Mouse (Mus musculus): ENCODE data around the gene Shank2. TPM values are rescaled to one million over a fixed set of nuclear protein-coding genes. Genes with fewer than 3 reads are reported as not detected.

Gene Shank2
- polyA plus RNA-seq, 1 experiment from 2014 or later: 0.39 TPM

GRCm38 (mm10) chr7:144461246-144461902, 459.6 kb downstream of the Shank2 start:
- Histone ChIP-seq H3K9ac (no peak overlapping the region), H3K4me2 (replicated peaks) (no peak overlapping the region), H3K4me1 (no peaks in the 10 kb centered on the region), H3K27ac (no peak overlapping the region), H3K9me3 (no peaks in the 10 kb centered on the region), H3K4me3 (no peak overlapping the region), H3K36me3 (peaks cover 95% of the 10 kb centered on the region), H3K27me3 (no peaks in the 10 kb centered on the region)
- no peak for ATAC-seq (ENCODE audit: low FRiP score, low read depth)
- 92% methylated on average over 6 of the region's 6 CpGs for WGBS

DNA sequence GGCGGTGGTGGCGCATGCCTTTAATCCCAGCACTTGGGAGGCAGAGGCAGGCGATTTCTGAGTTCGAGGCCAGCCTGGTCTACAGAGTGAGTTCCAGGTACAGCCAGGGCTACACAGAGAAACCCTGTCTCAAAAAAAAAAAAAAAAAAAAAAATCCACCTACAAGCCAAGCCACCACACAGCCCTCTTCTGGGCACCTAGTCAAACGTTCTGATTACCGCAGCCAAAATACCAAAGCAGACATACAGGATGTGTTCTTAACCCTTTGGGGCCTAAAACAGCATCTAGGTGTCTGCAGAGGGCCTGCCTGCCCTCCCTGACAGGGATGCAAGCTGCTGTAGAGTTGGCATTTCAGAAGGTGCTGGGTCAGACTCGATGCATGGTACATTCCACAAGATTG, 460.8 kb downstream of the Shank2 start:
- ATAC-seq (ENCODE audit: low FRiP score, low read depth): no peak
- H3K9me3 ChIP-seq: no peaks in the 10 kb centered on the region
- no peak overlapping the region for H3K27ac ChIP-seq
- H3K4me2 ChIP-seq (replicated peaks): no peak overlapping the region
- no peaks in the 10 kb centered on the region for H3K27me3 ChIP-seq
- no peaks in the 10 kb centered on the region for H3K4me1 ChIP-seq
- no peak overlapping the region for H3K4me3 ChIP-seq
- WGBS: 88% methylated on average over 7 of the region's 7 CpGs
- peaks cover 83% of the 10 kb centered on the region for H3K36me3 ChIP-seq
- H3K9ac ChIP-seq: no peak overlapping the region

DNA sequence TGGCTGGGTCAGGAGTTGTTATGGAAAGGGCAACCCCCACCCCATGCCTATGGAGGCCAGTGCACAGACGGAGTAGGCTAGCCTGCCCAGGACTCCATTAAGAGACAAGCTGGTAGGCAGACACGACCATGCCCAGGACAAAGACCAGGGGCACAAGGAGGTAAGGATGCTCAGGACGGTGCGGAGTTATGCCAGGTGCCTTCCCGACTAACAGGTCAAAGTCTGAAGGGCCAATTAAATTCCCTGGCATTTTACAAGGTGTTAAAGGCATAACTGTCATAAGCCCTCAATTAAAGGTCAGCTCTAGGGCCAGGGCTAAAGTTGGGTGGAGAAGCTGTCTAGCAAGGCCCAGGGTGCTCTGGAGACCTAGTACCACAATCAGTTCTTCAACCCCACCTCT, 467.0 kb downstream of the Shank2 start:
- Histone ChIP-seq H3K4me2 (replicated peaks) (peak overlapping the region; percentile 80), H3K27ac (no peak overlapping the region), H3K9ac (peak overlapping the region; percentile 95), H3K4me1 (peaks cover 15% of the 10 kb centered on the region), H3K27me3 (no peaks in the 10 kb centered on the region), H3K9me3 (no peaks in the 10 kb centered on the region), H3K4me3 (peak overlapping the region; percentile 95), H3K36me3 (peaks cover 21% of the 10 kb centered on the region)
- 74% methylated on average over 5 of the region's 5 CpGs for WGBS
- no peak for ATAC-seq (ENCODE audit: low FRiP score, low read depth)

DNA sequence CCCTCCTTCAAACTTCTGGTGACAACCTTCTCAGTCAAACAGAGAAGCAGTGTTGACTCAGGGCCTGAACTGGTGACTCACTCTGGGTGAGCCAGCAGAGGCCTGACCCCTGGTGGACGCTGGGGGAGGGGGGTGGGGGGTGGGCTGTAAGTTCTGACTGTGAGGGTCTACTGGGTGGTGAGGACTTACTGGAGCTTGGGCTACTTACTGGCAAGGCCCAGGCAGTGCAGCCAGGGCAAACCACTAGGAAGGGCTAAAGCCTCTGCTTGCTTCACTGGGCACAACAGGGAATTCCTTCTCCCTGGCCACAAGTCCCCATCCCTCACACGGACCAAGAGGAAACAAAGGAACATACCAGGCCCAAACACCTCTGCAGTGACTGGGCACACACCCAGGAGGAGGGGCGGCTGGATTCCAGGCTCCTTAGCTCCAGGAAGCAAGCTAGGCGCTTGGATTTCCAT, 467.5 kb downstream of the Shank2 start:
- Histone ChIP-seq H3K27ac (peak overlapping the region; percentile 48; the same call in 1 of the 2 replicates), H3K9ac (peak overlapping the region; percentile 95), H3K4me2 (replicated peaks) (peak overlapping the region; percentile 80), H3K4me1 (peaks cover 15% of the 10 kb centered on the region), H3K4me3 (peak overlapping the region; percentile 95), H3K36me3 (peaks cover 17% of the 10 kb centered on the region), H3K9me3 (no peaks in the 10 kb centered on the region), H3K27me3 (no peaks in the 10 kb centered on the region)
- WGBS: 20% methylated on average over 4 of the region's 4 CpGs
- ATAC-seq (ENCODE audit: low FRiP score, low read depth): no peak

- H3K27ac ChIP-seq: peak overlapping the region; percentile 77; the same call in 1 of the 2 replicates
- H3K9me3 ChIP-seq: no peaks in the 10 kb centered on the region
- WGBS: under 1% methylated on average over 31 of the region's 31 CpGs
- H3K4me3 ChIP-seq: peak overlapping the region; percentile 95
- H3K36me3 ChIP-seq: peaks cover 9% of the 10 kb centered on the region
- peak; percentile 13; the same call in 1 of the 2 replicates for ATAC-seq (ENCODE audit: low FRiP score, low read depth)
- H3K4me2 ChIP-seq (replicated peaks): peak overlapping the region; percentile 80
- peaks cover 15% of the 10 kb centered on the region for H3K4me1 ChIP-seq
- no peaks in the 10 kb centered on the region for H3K27me3 ChIP-seq
- peak overlapping the region; percentile 95 for H3K9ac ChIP-seq
These were observed 468.3 kb downstream of the Shank2 start for GRCm38 (mm10) chr7:144469908-144470544.

DNA sequence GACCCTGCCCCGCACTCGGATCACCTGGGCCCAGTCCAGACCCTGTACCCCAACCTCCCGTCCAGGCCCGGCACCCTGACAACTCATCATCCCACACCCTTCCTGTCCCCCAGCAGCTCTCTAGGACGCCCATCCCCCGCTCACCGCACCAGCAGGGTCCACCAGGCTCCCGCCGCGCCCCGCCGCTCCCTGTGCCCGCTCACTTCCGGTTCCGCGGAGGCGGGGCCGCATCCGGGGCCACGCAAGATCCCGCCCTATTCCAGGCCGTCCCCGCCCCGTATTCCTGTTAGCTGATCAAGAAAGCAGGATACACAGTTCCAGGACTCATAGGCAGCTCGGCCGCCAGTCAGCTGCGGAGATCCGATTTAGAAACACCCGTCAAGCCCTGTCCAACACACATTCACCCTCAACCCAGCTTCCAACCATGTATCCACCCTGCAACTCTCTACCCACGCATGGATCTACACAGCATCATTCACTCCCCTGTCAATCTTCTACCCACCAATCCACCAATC, 468.9 kb downstream of the Shank2 start, which contains the start of gene Cttn:
Cttn (minus strand) TSS at position 465 of the 515 bp plus-strand sequence.
- under 1% methylated on average over 30 of the region's 30 CpGs for WGBS
- ATAC-seq (ENCODE audit: low FRiP score, low read depth): peak; percentile 93
- peak within 1 kb of the TSS; percentile 95 for H3K9ac ChIP-seq

DNA sequence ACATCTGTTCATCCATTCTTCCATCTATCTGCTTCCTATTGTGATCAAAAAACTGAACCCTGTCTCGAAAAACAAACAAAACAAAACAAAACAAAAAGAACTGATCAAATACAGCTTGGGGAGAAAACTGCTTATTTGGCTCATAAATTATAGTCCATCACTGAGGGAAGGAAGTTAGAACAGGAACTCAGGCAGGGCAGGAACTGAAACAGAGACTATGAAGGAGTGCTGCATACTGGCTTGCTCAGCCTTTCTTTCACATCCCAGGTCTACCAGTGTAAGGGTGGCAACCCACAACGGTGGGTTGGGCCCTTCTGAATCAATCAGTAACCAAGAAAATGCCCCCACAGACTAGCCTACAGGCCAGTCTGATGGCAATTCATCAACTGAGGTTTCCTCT, 469.4 kb downstream of the Shank2 start:
- Histone ChIP-seq H3K27ac (no peak overlapping the region), H3K4me1 (peaks cover 15% of the 10 kb centered on the region), H3K4me3 (peak overlapping the region; percentile 95), H3K27me3 (no peaks in the 10 kb centered on the region), H3K9ac (peak overlapping the region; percentile 95), H3K4me2 (replicated peaks) (peak overlapping the region; percentile 80), H3K9me3 (no peaks in the 10 kb centered on the region), H3K36me3 (peaks cover 11% of the 10 kb centered on the region)
- WGBS: 77% methylated on average over 2 of the region's 2 CpGs
- no peak for ATAC-seq (ENCODE audit: low FRiP score, low read depth)

More for the DNA sequence above, 468.9 kb downstream of the Shank2 start, which contains the start of gene Cttn:
- H3K4me1 ChIP-seq: peaks cover 15% of the 10 kb centered on the region
- H3K27ac ChIP-seq: peak within 1 kb of the TSS; percentile 77; the same call in 1 of the 2 replicates
- H3K36me3 ChIP-seq: peaks cover 9% of the 10 kb centered on the region
- peak within 1 kb of the TSS; percentile 95 for H3K4me3 ChIP-seq
- H3K27me3 ChIP-seq: no peaks in the 10 kb centered on the region
- no peaks in the 10 kb centered on the region for H3K9me3 ChIP-seq
- peak within 1 kb of the TSS; percentile 80 for H3K4me2 ChIP-seq (replicated peaks)

DNA sequence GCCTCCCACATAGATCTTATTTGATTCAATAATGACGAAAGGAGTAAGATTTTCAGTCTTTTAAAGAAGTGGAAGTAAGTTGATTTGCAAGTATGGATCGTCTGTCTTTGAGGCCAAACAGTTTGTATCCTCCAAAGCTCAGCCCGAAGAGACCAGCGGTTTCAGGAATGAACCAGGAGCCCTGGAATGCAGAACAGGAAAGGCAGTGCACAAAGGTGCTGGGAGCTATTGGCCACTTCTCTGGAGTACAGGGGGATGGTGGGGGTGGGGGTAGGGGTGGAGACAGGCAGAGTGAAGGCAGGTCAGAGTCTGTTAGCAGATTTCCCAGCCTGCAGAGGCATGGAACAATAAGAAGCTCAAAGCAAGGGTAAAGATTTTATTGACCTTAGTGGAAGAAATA, 471.8 kb downstream of the Shank2 start:
- Histone ChIP-seq H3K4me3 (no peak overlapping the region), H3K4me2 (replicated peaks) (no peak overlapping the region), H3K9ac (no peak overlapping the region), H3K27me3 (no peaks in the 10 kb centered on the region), H3K9me3 (no peaks in the 10 kb centered on the region), H3K27ac (no peak overlapping the region), H3K36me3 (peaks cover 26% of the 10 kb centered on the region), H3K4me1 (peaks cover 14% of the 10 kb centered on the region)
- WGBS: 68% methylated on average over 4 of the region's 4 CpGs
- ATAC-seq (ENCODE audit: low FRiP score, low read depth): no peak

Small RNA genes within 50 kb of the gene (microRNA-seq; reads per million reads assigned to microRNA genes)
- gene Mir3105: 0.52 reads per million

Other genes with a start within 250 kb of the Shank2 start
- gene Osbpl5, start 244.9 kb upstream of the Shank2 start, polyA plus RNA-seq (2015; fragmentation: Nextera tagmentation; extraction: Ambion mirVana): 40.0 and 43.8 TPM in 2 replicates
- gene Mrgprg, start 234.9 kb upstream of the Shank2 start, polyA plus RNA-seq (2015; fragmentation: Nextera tagmentation; extraction: Ambion mirVana): not detected in 2 replicates
- 1.5 and 1.8 TPM in 2 replicates for gene Mrgpre, start 217.4 kb upstream of the Shank2 start, polyA plus RNA-seq (2015; fragmentation: Nextera tagmentation; extraction: Ambion mirVana)
- gene Nadsyn1, start 179.1 kb upstream of the Shank2 start, polyA plus RNA-seq (2015; fragmentation: Nextera tagmentation; extraction: Ambion mirVana): 7.5 and 7.6 TPM in 2 replicates
- 33.8 and 38.7 TPM in 2 replicates for gene Dhcr7, start 178.8 kb upstream of the Shank2 start, polyA plus RNA-seq (2015; fragmentation: Nextera tagmentation; extraction: Ambion mirVana)
- not detected in 2 replicates for gene Gm498, start 135.1 kb upstream of the Shank2 start, polyA plus RNA-seq (2015; fragmentation: Nextera tagmentation; extraction: Ambion mirVana)